Mouse (Mus musculus): ENCODE measurements around the gene Ifna2. TPM values are rescaled to one million over a fixed set of nuclear protein-coding genes. Genes with fewer than 3 reads are reported as not detected.

The Ifna2 gene
- total RNA-seq, 1 experiment from 2014 or later: not detected

DNA sequence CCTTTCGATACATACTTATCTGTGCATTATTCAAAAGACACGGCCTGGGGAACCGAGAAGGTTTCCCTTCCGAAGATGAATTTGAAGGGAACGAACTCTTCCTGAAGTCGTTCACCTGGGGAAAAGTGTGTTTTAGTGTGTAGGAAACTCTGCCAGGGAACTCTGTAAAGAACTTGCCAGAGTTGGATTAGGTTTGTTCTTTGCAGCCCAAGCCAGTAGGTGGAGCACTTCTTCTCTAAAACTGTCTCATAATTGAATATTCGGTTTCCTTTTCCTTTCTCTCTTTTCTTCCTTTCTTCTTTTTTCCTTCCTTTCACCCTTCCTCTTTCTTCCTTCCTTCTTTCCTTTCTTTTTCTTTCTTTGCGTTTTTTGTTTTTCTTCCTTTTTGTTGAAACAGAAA is 3.4 kb downstream of the Ifna2 start:
- no peak for ATAC-seq (replicated peaks; ENCODE audit: insufficient number of reproducible peaks, low FRiP score, low TSS enrichment, poor library complexity, severe bottlenecking)

DNA sequence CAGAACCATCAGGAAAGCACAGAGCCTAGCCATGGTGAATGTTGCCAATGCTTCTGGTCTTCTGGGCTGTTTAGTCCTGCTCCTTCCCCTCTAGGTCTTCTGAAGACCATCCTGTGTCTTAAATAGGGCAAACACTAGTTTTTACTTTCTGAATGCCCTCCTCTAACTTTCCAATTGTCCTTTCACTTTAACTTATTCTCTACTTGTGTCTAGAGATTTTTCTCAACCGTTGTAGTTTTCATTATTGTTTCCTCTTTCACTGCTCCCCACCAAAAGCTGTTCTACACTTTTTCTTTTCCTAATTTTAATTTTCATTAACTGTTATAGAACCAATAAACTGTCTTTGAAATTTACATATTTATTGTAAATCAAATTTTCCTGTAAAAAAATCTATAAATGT is 6.9 kb downstream of the Ifna2 start, which contains the start of gene Ifna16:
Ifna16 (minus strand) TSS at position 101 of the 400 bp plus-strand sequence.
- ATAC-seq (replicated peaks; ENCODE audit: insufficient number of reproducible peaks, low FRiP score, low TSS enrichment, poor library complexity, severe bottlenecking): no peak

DNA sequence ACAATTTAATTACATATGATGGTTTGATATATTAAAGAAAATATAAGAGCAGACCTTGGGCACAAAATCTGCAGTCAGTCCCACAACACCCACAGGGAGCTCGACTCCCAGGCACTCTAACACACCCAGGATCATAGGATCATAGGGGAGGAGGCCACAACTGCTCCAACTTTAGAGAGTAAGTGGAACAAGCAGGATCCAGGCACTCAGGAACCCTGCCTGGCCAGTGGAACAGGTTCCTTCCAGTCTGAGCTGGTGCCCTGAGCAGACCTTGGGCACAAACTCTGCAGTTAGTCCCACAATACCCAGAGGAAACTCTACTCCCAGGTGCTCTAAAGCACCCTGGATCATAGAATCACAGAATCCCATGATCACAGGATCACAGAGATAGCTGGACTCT is 28.3 kb downstream of the Ifna2 start:
- no peak for ATAC-seq (replicated peaks; ENCODE audit: insufficient number of reproducible peaks, low FRiP score, low TSS enrichment, poor library complexity, severe bottlenecking)

DNA sequence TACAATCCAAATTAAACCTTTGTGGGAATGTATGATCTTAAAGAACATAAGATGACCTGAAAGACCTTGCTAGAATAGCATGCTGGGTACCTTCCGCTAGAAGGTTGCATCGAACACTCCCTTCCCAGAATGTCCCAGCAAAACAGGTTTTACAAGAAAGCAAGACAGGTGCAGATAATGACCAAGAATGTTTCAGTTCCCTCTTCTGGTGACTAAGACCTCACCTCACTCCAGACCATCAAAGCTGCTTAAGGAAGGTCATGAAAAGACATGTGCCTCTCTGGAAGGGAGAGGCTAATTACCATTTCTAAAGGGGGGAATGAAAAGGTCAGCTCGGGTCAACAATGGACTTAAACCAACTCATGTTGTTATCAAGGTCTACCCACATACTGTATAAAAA is 30.1 kb downstream of the Ifna2 start:
- ATAC-seq (replicated peaks; ENCODE audit: insufficient number of reproducible peaks, low FRiP score, low TSS enrichment, poor library complexity, severe bottlenecking): no peak

GRCm38 (mm10) chr4:88644359-88644758 is 39.4 kb downstream of the Ifna2 start, which contains the start of gene Ifna13:
Ifna13 (minus strand) TSS chr4:88644459.
- ATAC-seq (replicated peaks; ENCODE audit: insufficient number of reproducible peaks, low FRiP score, low TSS enrichment, poor library complexity, severe bottlenecking): no peak

GRCm38 (mm10) chr4:88642526-88642925 is 41.2 kb downstream of the Ifna2 start:
- ATAC-seq (replicated peaks; ENCODE audit: insufficient number of reproducible peaks, low FRiP score, low TSS enrichment, poor library complexity, severe bottlenecking): no peak

- peak; percentile 100 for ATAC-seq (replicated peaks; ENCODE audit: insufficient number of reproducible peaks, low FRiP score, low TSS enrichment, poor library complexity, severe bottlenecking)
These were observed 42.5 kb downstream of the Ifna2 start for GRCm38 (mm10) chr4:88641077-88641831.

DNA sequence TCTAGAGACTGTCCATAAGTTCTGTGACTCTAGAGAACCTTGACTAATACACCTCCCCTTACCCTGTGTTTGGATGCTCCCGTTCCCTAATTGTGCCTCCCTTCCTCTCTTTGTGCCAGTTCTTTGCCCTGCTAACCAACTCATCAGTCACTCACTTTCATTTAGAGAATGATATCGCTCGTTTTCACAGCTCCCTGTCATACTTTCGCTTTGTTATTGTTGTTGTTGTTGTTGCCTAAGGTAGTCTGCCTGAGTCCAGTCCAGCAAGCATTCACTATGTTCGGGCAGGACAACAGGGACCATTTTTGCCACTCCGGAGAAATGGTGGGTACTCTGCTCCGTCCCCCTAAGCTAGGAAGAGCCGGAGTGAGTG is 43.0 kb downstream of the Ifna2 start:
- no peak for ATAC-seq (replicated peaks; ENCODE audit: insufficient number of reproducible peaks, low FRiP score, low TSS enrichment, poor library complexity, severe bottlenecking)

DNA sequence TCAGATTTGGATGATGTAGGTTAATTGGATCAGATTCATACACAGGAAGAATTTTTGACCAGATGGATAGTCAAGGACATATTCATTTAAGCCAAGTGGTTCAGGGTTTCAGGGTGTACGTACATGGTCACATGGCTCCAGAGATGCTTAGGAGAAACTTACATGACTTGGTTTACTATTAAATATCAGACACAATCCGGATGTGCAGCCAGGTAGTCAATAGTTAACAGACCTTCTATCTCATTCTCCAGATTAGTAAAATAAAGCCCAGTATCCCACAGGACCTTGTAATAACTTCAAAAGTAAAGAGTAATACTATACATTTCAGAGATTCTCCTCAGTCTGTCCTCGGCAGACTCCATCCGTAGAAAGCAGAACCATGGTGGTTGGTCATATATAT is 49.4 kb downstream of the Ifna2 start, which contains the start of gene C87499:
C87499 (minus strand) TSS at position 101 of the 400 bp plus-strand sequence.
- ATAC-seq (replicated peaks; ENCODE audit: insufficient number of reproducible peaks, low FRiP score, low TSS enrichment, poor library complexity, severe bottlenecking): no peak

Other genes with a start within 250 kb of the Ifna2 start
- 23.0 to 31.7 TPM (median 30.7 TPM) in 3 replicates for gene Hacd4, start 245.0 kb downstream of the Ifna2 start, total RNA-seq (2017)
- not detected in 3 replicates for gene Ifnb1, start 161.1 kb downstream of the Ifna2 start, total RNA-seq (2017)
- not detected in 3 replicates for gene Ifna15, start 125.7 kb downstream of the Ifna2 start, total RNA-seq (2017)
- not detected in 3 replicates for gene Ifna14, start 112.1 kb downstream of the Ifna2 start, total RNA-seq (2017)
- not detected in 3 replicates for gene Ifna9, start 91.5 kb downstream of the Ifna2 start, total RNA-seq (2017)
- gene Ifna12, start 80.5 kb downstream of the Ifna2 start, total RNA-seq (2017): not detected in 3 replicates
- gene C87499, start 49.5 kb downstream of the Ifna2 start, total RNA-seq (2017): not detected in 3 replicates
- not detected in 3 replicates for gene Ifna13, start 39.5 kb downstream of the Ifna2 start, total RNA-seq (2017)
- not detected in 3 replicates for gene Ifna16, start 7.0 kb downstream of the Ifna2 start, total RNA-seq (2017)
- gene Ifnab, start 7.4 kb upstream of the Ifna2 start, total RNA-seq (2017): 0.43 TPM in 1 of 3 replicates, not detected in the others
- 0.49 to 2.0 TPM in 2 of 3 replicates, not detected in the other for gene Gm26566, start 37.9 kb upstream of the Ifna2 start, total RNA-seq (2017)
- gene Klhl9, start 38.6 kb upstream of the Ifna2 start, total RNA-seq (2017): 43.5 to 56.6 TPM (median 49.0 TPM) in 3 replicates
- gene Gm13271, start 71.0 kb upstream of the Ifna2 start, total RNA-seq (2017): not detected in 3 replicates
- gene Gm13283, start 76.2 kb upstream of the Ifna2 start, total RNA-seq (2017): not detected in 3 replicates
- not detected in 3 replicates for gene Gm13290, start 89.9 kb upstream of the Ifna2 start, total RNA-seq (2017)
- not detected in 3 replicates for gene Gm13289, start 93.0 kb upstream of the Ifna2 start, total RNA-seq (2017)
- gene Gm13272, start 95.9 kb upstream of the Ifna2 start, total RNA-seq (2017): not detected in 3 replicates
- gene Ifnz, start 98.2 kb upstream of the Ifna2 start, total RNA-seq (2017): not detected in 3 replicates
- not detected in 3 replicates for gene Gm13276, start 101.8 kb upstream of the Ifna2 start, total RNA-seq (2017)
- gene Gm13277, start 104.7 kb upstream of the Ifna2 start, total RNA-seq (2017): not detected in 3 replicates
- gene Gm13278, start 107.6 kb upstream of the Ifna2 start, total RNA-seq (2017): not detected in 3 replicates
- gene Gm13275, start 110.6 kb upstream of the Ifna2 start, total RNA-seq (2017): not detected in 3 replicates
- not detected in 3 replicates for gene Gm13279, start 113.5 kb upstream of the Ifna2 start, total RNA-seq (2017)
- gene Gm13285, start 115.8 kb upstream of the Ifna2 start, total RNA-seq (2017): not detected in 3 replicates
- not detected in 3 replicates for gene Gm13287, start 119.3 kb upstream of the Ifna2 start, total RNA-seq (2017)
- 0.29 TPM in 1 of 3 replicates, not detected in the others for gene Gm13288, start 121.6 kb upstream of the Ifna2 start, total RNA-seq (2017)
- gene Ifna7, start 132.3 kb upstream of the Ifna2 start, total RNA-seq (2017): not detected in 3 replicates
- not detected in 3 replicates for gene Ifna11, start 136.0 kb upstream of the Ifna2 start, total RNA-seq (2017)
- gene Ifna6, start 143.5 kb upstream of the Ifna2 start, total RNA-seq (2017): not detected in 3 replicates
- gene Ifna5, start 151.6 kb upstream of the Ifna2 start, total RNA-seq (2017): not detected in 3 replicates
- not detected in 3 replicates for gene Ifna4, start 157.9 kb upstream of the Ifna2 start, total RNA-seq (2017)
- not detected in 3 replicates for gene Ifna1, start 166.2 kb upstream of the Ifna2 start, total RNA-seq (2017)
- not detected in 3 replicates for gene Ifne, start 196.3 kb upstream of the Ifna2 start, total RNA-seq (2017)

All from monocyte, adult 5-6 weeks (primary cell).